Mouse (Mus musculus): ENCODE results near the gene Piezo1.

DNA sequence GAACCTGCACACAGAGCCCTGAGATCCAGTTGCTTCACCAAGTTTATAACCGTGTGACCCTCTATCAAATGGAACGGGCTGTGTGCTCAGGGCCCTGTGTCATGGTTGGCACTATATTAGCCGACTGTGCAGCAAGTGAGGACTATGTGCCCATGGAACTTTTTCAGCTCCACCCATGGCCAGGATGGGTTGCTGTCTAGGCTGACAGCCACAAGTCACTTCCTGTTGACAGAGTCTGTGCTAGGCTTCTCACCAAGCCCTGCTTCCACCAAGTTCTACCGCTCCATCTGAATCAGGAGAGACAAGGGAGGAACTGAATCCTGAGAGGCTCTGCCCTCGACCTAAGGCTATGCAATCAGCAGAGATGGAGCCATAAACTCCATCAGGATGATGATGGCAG lies 10.1 kb upstream of the Piezo1 start:
- TF ChIP-seq CTCF (IDR thresholded peaks at IDR 0.05; ENCODE audit: low read depth, low read length) (no peak), POLR2A (IDR thresholded peaks at IDR 0.05; ENCODE audit: extremely low read depth, insufficient read depth, low read length) (no peak)
